ENCODE assay signal across 31 mouse cellular contexts in the genomic region with DNA sequence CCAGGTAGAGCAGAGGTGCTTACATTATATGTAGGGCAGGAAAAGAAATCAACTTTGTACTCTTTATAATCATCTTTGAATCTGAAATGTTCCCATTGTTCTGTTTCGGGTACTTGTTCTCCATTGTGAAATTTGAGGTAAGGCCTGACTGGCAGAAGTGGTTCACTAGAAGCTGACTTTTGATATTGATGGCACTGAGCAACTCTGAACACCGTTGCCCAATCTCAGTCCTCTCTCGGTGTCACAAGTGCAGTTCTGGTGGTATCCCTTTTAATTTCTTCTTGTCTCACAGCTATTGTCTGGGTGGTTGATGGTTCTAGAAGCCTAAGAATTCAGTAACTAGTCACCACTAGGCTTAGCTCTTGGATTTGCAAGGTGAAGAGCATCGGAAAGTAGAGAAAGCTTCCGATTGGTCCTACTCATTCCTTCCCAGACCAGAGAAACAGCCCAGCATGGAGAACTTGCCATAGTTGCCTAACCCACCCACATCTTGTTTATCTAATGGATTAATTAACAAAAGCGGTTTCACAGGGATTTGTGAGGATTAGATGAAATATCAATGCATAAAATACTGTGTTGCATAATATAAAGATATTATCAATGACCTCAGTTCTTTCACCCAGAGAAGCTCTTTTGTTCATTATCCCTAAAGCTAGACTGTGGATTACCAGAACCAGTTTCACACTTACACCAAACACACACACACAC.
"Had no signal": no experiment of that assay in that cellular context is flagged by ENCODE, and none has a peak within 500 bp of the region (broad histone marks: within the 10 kb centered on the region; RNA-seq: fewer than 3 reads in every experiment).

No protein-coding gene starts in this region.

- H3K27ac ChIP-seq: limb, embryonic 10.5 days; limb, embryonic 12.5 days; limb, embryonic 13.5 days; limb, embryonic 15.5 days; liver, embryonic 12.5 days; liver, embryonic 13.5 days; liver, embryonic 14.5 days; liver, embryonic 15.5 days; lung, embryonic 15.5 days; macrophage; midbrain, embryonic 10.5 days; midbrain, embryonic 12.5 days; midbrain, embryonic 13.5 days; midbrain, embryonic 15.5 days; neural tube, embryonic 12.5 days had no signal

- ATAC-seq: liver, embryonic 12.5 days; lung, postnatal 0 days; midbrain, embryonic 13.5 days; midbrain, embryonic 15.5 days; midbrain, embryonic 16.5 days had no signal

- H3K27me3 ChIP-seq: limb, embryonic 12.5 days; limb, embryonic 13.5 days; limb, embryonic 15.5 days; liver, embryonic 12.5 days; liver, embryonic 13.5 days; liver, embryonic 15.5 days; lung, embryonic 15.5 days; midbrain, embryonic 12.5 days; midbrain, embryonic 13.5 days; midbrain, embryonic 15.5 days; neural tube, embryonic 12.5 days had no signal

- H3K4me2 ChIP-seq: limb, embryonic 12.5 days; limb, embryonic 13.5 days; limb, embryonic 15.5 days; liver, embryonic 11.5 days; liver, embryonic 12.5 days; liver, embryonic 13.5 days; liver, embryonic 15.5 days; lung, embryonic 14.5 days; lung, embryonic 15.5 days; midbrain, embryonic 11.5 days; midbrain, embryonic 12.5 days; midbrain, embryonic 13.5 days; midbrain, embryonic 15.5 days; neural tube, embryonic 12.5 days had no signal

- H3K4me1 ChIP-seq: limb, embryonic 10.5 days; limb, embryonic 12.5 days; limb, embryonic 13.5 days; limb, embryonic 15.5 days; liver, embryonic 12.5 days; liver, embryonic 13.5 days; liver, embryonic 15.5 days; lung, embryonic 15.5 days; midbrain, embryonic 10.5 days; midbrain, embryonic 12.5 days; midbrain, embryonic 13.5 days; midbrain, embryonic 15.5 days; neural tube, embryonic 12.5 days had no signal

- H3K4me3 ChIP-seq: limb, embryonic 10.5 days; limb, embryonic 12.5 days; limb, embryonic 13.5 days; limb, embryonic 15.5 days; liver, embryonic 12.5 days; liver, embryonic 13.5 days; liver, embryonic 15.5 days; lung, embryonic 15.5 days; megakaryocyte, embryonic 14.5 days; midbrain, embryonic 10.5 days; midbrain, embryonic 12.5 days; midbrain, embryonic 13.5 days; midbrain, embryonic 15.5 days; myocyte; neural tube, embryonic 12.5 days had no signal

- H3K9me3 ChIP-seq: limb, embryonic 10.5 days; limb, embryonic 15.5 days; liver, embryonic 13.5 days; liver, embryonic 15.5 days; lung, embryonic 15.5 days; midbrain, embryonic 15.5 days; neural tube, embryonic 12.5 days had no signal

- H3K9ac ChIP-seq: limb, embryonic 12.5 days; limb, embryonic 13.5 days; limb, embryonic 15.5 days; liver, embryonic 12.5 days; liver, embryonic 13.5 days; liver, embryonic 14.5 days; liver, embryonic 15.5 days; lung, embryonic 14.5 days; lung, embryonic 15.5 days; midbrain, embryonic 12.5 days; midbrain, embryonic 13.5 days; midbrain, embryonic 15.5 days; neural tube, embryonic 12.5 days had no signal

- H3K36me3 ChIP-seq: limb, embryonic 10.5 days; limb, embryonic 12.5 days; limb, embryonic 13.5 days; limb, embryonic 15.5 days; liver, embryonic 12.5 days; liver, embryonic 13.5 days; liver, embryonic 15.5 days; lung, embryonic 15.5 days; midbrain, embryonic 10.5 days; midbrain, embryonic 12.5 days; midbrain, embryonic 13.5 days; midbrain, embryonic 15.5 days; neural tube, embryonic 12.5 days had no signal

- DNase-seq: left cerebral cortex, postnatal 4 days; liver; liver, embryonic 13.5 days; lung, adult 18-20 months; lung, adult 2 months; lung, embryonic 14.5 days; lung, postnatal 10 days; lung, postnatal 14 days; lung, postnatal 36 days; lung, postnatal 4 days; midbrain, embryonic 14.5 days had no signal
